Mouse (Mus musculus): ENCODE measurements at regions not wholly inside any gene's neighbourhood (a gene's known extent, or its start where the extent isn't known, plus 50 kb on each side); places are given as distances from the start of the nearest gene placed in this dataset.

DNA sequence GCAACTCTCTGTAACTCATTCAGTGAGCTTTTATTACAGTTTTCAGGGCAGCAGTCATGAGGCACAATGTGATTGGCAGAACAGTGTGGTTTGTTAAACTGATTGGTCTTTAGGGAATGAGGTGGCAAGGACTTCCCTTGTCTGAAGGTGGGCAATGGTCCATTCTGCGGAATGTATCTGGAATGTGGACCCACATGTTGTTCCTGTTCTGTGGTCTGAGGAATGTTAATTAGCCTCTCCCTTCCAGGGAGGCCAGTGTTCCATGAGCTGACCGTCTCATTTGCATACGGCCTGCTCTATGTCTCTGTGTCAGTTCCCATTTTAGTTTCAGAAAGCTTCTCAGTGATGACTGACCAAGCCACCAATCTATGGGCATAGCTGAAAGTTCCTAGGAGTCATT, 770.7 kb upstream of the Msl3l2 start:
- no peak for TF ChIP-seq CTCF (IDR thresholded peaks at IDR 0.05; ENCODE audit: low read depth)
- no peak for TF ChIP-seq EP300 (IDR thresholded peaks at IDR 0.05; ENCODE audit: low read depth)

Measured in liver, postnatal 0 days (tissue).